Mouse (Mus musculus) left cerebral cortex, adult 11 months (tissue): Measurements from ENCODE around the gene Epo.

ENCODE experiments used
- DNase-seq: peaks from one replicate; pipeline ENCODE4 v3.0.0; 2022; ENCODE audit warnings: low spot score

Epo gene

DNA sequence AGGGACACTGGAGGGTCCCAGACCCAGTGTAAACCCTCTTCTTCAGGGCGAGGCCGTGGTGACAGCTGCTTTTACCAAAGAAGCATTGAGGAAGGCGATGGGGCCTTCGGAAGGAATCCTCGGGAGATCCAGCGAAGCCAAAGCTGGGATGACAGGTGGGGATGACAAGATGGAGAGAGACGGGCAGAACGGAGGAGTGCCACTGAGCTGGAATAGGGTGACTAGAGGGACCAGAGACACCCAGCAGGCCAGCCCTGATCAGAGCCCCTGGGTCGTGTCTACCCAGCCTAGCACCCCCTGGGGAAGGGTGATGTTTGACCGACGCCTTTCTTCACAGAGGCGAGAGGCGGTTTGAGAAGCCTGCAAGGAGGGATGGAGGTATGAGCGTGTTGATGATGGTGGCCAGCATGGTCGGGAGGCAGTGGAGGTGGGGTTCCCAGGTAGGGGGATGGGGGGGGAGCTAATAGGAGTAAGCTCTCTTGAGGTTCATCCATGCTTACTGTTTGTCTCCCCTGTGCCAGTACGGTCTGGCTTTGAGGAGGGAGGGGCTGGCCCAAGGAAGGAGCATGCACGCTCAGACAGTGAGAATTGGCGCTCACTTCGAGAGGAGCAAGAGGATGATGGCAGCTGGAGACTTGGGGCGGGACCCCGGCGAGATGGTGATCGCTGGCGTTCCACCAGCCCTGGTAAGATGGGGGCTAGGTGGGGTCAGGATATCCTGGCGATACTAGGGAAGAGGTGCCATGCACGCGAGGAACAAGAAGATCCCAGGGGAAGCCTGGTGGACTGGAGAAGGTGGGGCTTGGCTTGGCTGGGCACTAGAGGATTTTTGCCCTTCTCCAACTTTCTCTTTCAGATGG lies 13.1 kb downstream of the Epo start:
- DNase-seq, result no peak

DNA sequence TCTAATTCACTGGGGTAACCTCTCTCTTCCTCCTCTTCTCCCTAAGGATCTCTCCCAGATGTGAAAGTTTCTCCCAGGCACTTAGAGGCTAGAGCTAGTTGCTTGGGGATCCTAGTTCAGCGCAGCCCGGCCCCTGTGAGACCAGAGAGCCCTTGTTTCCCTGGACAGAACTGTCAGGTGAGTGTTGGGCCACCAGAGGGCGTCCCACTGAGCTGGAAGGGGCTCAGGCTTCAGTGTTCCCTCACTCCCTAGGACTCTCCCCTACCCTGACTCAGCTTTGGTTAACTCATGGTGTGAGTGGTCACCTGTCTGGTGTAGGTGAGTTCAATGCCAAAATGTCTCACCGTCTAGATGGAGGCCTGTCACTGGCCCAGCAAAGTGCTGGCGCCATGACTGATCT lies 14.6 kb downstream of the Epo start, which contains the start of gene Gigyf1:
Gigyf1 (plus strand) TSS at position 113 of the 400 bp plus-strand sequence.
- DNase-seq, result no peak

GRCm38 (mm10) chr5:137514811-137515210 lies 18.2 kb downstream of the Epo start:
- no peak for DNase-seq

DNA sequence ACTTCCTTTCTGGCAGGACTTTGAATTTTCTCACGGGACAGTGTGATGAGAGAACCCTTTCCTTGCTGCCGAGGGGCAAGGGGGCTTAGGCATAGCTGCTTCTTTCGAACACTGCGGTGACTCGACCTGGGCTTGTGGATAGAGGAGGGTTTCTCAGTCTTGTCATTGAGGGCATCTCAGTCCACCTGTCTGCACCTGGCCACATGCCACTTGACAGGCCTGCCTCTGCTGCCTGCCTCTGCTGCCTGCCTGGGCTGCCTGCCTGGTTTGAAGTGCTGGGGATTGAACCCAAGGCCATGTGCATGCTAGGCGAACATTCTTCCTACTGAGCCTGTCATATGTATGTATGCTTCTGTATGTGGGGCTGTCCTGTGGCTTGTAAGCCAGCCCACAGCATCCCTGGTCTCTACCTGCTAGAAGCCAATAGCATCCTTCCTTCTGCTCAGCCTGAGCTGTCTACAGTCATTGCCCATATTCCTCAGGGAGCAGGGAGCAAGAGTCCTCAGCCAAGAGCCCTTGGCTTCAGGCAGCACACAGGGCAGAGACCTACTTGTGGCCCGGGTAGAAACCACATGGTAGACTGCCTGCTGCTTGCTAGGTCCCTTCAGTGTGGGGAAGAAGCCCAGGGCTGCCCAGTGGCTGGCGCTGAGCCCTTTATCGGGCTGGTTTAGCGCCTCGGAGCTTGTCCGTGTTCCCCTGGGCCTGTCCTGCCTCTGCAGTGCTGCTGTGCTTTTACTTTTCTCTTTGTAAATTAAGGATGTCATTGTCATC lies 18.9 kb downstream of the Epo start:
- no peak for DNase-seq

- no peak for DNase-seq
These were observed 19.9 kb downstream of the Epo start for GRCm38 (mm10) chr5:137512847-137513794.

DNA sequence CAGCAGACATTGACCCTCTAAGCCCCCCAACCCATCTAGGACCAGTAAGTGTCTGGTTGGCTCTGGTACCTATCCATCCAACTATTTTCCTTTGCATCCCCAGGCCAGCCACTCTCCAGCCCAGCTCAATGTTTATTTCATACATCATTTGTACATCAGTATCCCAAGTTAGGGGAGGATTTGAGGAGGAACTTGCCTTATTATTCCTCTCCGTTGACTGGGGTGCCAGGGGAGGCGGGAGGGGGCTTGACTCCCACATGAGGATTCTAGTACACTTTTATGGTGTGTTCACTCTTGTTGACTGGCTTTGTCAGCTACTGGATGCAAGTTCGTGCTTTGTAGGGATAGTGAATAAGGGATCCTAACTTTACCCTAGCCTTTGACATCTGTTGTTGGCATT lies 21.3 kb downstream of the Epo start:
- DNase-seq, result no peak

- DNase-seq, result no peak
These were observed 22.3 kb downstream of the Epo start for GRCm38 (mm10) chr5:137510573-137511390.

DNA sequence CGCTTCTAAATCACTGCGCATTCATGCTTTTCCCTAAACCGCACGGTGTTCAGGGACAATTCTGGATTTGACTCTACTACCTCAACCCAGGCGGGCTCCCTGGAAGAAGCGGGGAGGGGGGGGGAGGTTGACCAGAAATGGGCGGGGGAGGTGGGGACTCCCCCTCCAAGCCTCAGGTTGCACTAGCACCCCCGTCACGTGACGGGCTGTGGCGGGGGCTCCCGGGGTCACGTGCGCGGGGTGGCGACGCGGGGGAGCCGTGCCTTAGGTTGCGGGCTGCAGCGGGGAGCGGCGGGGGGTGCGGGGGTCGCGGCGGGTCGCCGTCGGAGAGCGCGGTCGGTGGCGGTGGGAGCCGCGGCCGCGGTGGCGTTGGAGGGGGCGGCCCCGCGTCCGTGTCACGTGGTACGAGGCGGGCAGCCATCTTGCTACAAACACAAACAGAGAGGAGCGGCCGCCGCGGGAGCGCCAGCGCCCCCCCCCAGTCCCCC lies 23.0 kb downstream of the Epo start:
- no peak for DNase-seq

- no peak for DNase-seq
These were observed 29.0 kb downstream of the Epo start for GRCm38 (mm10) chr5:137504041-137504440.

DNA sequence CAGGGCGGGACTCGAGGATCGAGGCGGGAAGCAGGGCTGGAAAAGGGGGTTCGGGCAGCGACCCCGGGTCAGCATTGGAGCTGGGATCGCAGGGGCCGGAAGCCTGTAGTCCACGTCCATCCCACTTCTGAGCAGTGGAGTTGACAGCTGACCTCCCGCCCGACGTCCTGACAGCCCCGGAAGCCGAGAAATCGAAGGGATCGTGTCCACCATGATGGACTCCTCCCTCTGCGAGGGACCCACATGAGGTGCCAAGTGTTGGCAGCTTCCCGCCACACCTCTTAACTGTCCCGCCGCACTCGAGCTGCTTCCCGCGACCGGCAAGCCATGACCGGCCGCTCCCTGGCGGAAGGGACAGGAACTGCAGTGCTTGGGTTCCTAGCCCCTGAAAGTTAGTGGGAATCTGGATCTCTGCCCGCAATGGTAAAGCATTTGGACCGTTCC lies 30.4 kb downstream of the Epo start:
- DNase-seq, result no peak

GRCm38 (mm10) chr5:137501709-137502666 lies 31.1 kb downstream of the Epo start, which contains the start of gene Pop7:
TSS of gene Pop7 (minus strand) at chr5:137502518.
- peak; percentile 99 for DNase-seq

DNA sequence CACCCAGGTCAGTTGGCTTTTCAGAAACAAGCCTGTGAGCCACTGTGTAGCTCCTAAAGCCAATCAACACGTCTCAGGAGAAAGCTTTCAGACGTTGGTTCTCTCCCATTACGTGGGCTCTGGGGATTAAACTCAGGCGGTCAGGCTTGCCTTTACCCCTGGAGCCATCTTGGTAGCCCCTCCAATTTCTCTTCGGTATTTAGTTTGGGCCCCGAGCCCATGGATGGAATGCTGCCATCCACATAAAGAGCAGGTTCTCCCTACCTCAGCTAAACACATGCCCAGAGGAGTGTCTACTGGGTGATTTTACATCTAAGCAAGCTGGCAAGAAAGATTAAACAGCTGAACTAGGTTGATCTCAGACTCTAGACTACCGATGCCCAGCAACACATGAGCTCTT lies 32.9 kb downstream of the Epo start:
- no peak for DNase-seq

- DNase-seq, result no peak
These were observed 39.2 kb downstream of the Epo start for GRCm38 (mm10) chr5:137493831-137494230.

- no peak for DNase-seq
These were observed 41.5 kb downstream of the Epo start for GRCm38 (mm10) chr5:137491559-137491958.

DNA sequence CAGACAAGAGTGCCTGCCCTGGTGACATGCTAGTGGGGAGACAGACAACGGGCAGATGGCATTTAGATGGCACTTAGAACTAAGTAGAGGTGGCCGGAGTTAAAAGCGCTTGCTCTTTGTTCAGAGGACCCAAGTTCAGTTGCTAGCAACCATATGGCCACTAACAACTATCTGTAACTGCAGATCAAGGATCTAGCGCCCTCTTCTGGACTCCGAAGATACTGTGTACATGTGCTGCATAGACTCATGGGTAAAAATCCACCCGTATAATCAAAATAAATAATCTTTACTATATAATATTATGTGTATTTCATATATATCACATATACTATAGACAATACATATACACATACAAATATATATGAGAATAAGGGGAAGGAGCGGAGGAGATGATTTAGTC lies 45.4 kb downstream of the Epo start:
- no peak for DNase-seq

DNA sequence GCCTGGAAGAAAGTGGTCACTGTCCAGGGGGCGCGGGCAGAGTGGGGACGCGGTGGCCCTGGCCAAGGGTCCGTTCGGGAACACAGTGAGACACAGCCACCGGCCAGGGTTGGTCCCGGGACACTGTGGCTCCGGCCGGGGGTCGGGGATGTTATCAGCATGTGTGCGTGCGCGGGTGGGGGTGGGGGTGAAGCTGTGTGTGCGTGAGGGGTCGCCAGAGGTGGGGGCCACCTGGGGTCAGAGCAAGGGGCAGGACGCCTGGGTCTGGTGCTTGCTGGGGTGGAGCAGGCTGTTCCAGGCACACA lies 47.2 kb downstream of the Epo start:
- no peak for DNase-seq

GRCm38 (mm10) chr5:137485071-137485850 lies 47.8 kb downstream of the Epo start:
- no peak for DNase-seq

GRCm38 (mm10) chr5:137481897-137482296 lies 51.1 kb downstream of the Epo start:
- DNase-seq, result no peak

- peak; percentile 68 for DNase-seq
These were observed 51.9 kb downstream of the Epo start for GRCm38 (mm10) chr5:137481138-137481537.
